Mouse (Mus musculus) stomach, embryonic 15.5 days (tissue): ENCODE measurements around the gene Gipr. TPM values are rescaled to one million over a fixed set of nuclear protein-coding genes. Genes with fewer than 3 reads are reported as not detected.

Source experiments
- ATAC-seq: fragments of 200-750 bp; cut with Nextera tagmentation; 2 replicates; pipeline ENCODE4 v1.8.0; 2017; ENCODE audit warnings: low read depth, moderate number of reproducible peaks, moderate TSS enrichment; ENCODE audit not compliant: insufficient read depth, low FRiP score
- H3K27ac ChIP-seq: fragments of 300-500 bp; sonication (generic); 2 replicates; pipeline ENCODE4 v1.5.1; 2015; ENCODE audit warnings: mild to moderate bottlenecking, inconsistent platforms
- H3K27me3 ChIP-seq: fragments of 300-500 bp; sonication (generic); replicated peaks from 2 replicates; pipeline ENCODE4 v1.6.1; 2015; ENCODE audit warnings: inconsistent platforms
- H3K36me3 ChIP-seq: fragments of 300-500 bp; sonication (generic); 2 replicates; pipeline ENCODE4 v1.6.1; 2015; ENCODE audit warnings: inconsistent platforms
- H3K4me1 ChIP-seq: fragments of 300-500 bp; sonication (generic); 2 replicates; pipeline ENCODE4 v1.6.1; 2015; ENCODE audit warnings: inconsistent platforms
- H3K4me2 ChIP-seq: fragments of 300-500 bp; sonication (generic); 2 replicates; pipeline ENCODE4 v1.6.1; 2015; ENCODE audit warnings: mild to moderate bottlenecking, inconsistent platforms
- H3K4me3 ChIP-seq: fragments of 300-500 bp; sonication (generic); replicated peaks from 2 replicates; pipeline ENCODE4 v1.5.1; 2015; ENCODE audit warnings: inconsistent platforms
- H3K9ac ChIP-seq: fragments of 300-500 bp; sonication (generic); 2 replicates; pipeline ENCODE4 v1.6.1; 2015; ENCODE audit warnings: inconsistent platforms
- H3K9me3 ChIP-seq: fragments of 300-500 bp; sonication (generic); 2 replicates; pipeline ENCODE4 v1.6.1; 2016; ENCODE audit warnings: inconsistent platforms
- WGBS: fragments of 180-500 bp; shearing (Covaris S2); methylation state at CpG from one replicate; pipeline ENCODE4 v1.1.7; 2015; 5-methylcytosine and 5-hydroxymethylcytosine counted together
- polyA plus RNA-seq: library from polyadenylated mRNA; unstranded; fragments of >200 nt; fragmentation: Nextera tagmentation; extraction: Ambion mirVana; gene quantifications from 2 replicates; pipeline ENCODE4 v1.2.1, GENCODE M21; 2015

Gipr gene
- polyA plus RNA-seq, 1 experiment from 2014 or later = 2.3 TPM

DNA sequence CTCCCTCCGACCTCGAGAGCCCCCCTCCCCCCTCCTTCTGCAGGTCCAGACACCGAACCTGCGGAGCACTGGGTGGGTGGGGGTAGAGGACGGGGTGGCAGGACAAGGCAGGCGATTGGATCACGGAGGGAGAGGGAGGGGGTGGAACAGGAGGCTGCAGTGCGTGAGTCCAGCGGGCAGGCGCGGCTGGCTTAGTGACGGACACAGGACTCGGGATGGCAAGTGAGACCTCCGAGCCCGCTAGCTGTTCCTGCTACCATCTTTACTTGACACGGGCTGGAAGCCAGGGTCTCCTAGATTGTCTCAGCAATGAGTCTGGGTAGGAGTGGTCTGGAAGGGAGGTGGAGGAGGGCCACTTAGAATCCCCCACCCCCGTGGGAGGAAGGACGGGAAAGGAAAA, 12.1 kb upstream of the Gipr start:
- WGBS = 11% methylated on average over 18 of the region's 18 CpGs
- Histone ChIP-seq H3K9me3 (no peaks in the 10 kb centered on the region), H3K4me1 (peaks cover 30% of the 10 kb centered on the region), H3K27ac (no peak overlapping the region), H3K36me3 (no peaks in the 10 kb centered on the region), H3K4me3 (no peak overlapping the region; the same call in 1 of the 2 replicates), H3K9ac (no peak overlapping the region), H3K27me3 (peaks cover 51% of the 10 kb centered on the region), H3K4me2 (0 out of 2 replicates have a peak overlapping the region, but pooled peaks have one; percentile 11)
- no peak for ATAC-seq

GRCm38 (mm10) chr7:19177216-19177615, 11.3 kb upstream of the Gipr start:
- ATAC-seq = no peak
- no peak overlapping the region for H3K4me2 ChIP-seq
- no peak overlapping the region for H3K4me3 ChIP-seq
- no peak overlapping the region for H3K27ac ChIP-seq
- 69% methylated on average over 7 of the region's 7 CpGs for WGBS
- H3K4me1 ChIP-seq = peaks cover 28% of the 10 kb centered on the region
- H3K9me3 ChIP-seq = no peaks in the 10 kb centered on the region
- H3K36me3 ChIP-seq = no peaks in the 10 kb centered on the region
- H3K9ac ChIP-seq = no peak overlapping the region
- H3K27me3 ChIP-seq = peaks cover 51% of the 10 kb centered on the region

GRCm38 (mm10) chr7:19176516-19176947, 10.6 kb upstream of the Gipr start:
- WGBS = 3% methylated on average over 17 of the region's 21 CpGs
- H3K36me3 ChIP-seq = no peaks in the 10 kb centered on the region
- H3K4me3 ChIP-seq = peak overlapping the region; percentile 20
- peak overlapping the region; percentile 39 for H3K4me2 ChIP-seq
- no peaks in the 10 kb centered on the region for H3K9me3 ChIP-seq
- no peak for ATAC-seq
- peaks cover 51% of the 10 kb centered on the region for H3K27me3 ChIP-seq
- no peak overlapping the region for H3K9ac ChIP-seq
- H3K27ac ChIP-seq = no peak overlapping the region
- H3K4me1 ChIP-seq = peaks cover 26% of the 10 kb centered on the region

- Histone ChIP-seq H3K9ac (no peak within 1 kb of the TSS), H3K4me2 (peak within 1 kb of the TSS; percentile 39), H3K4me3 (peak within 1 kb of the TSS; percentile 20), H3K36me3 (no peaks in the 10 kb centered on the region), H3K4me1 (peaks cover 23% of the 10 kb centered on the region), H3K27me3 (peaks cover 51% of the 10 kb centered on the region), H3K9me3 (no peaks in the 10 kb centered on the region), H3K27ac (no peak within 1 kb of the TSS)
- 2% methylated on average over 30 of the region's 30 CpGs for WGBS
- ATAC-seq = peak; percentile 27; the same call in 1 of the 2 replicates
Measured at GRCm38 (mm10) chr7:19175708-19176515, 10.0 kb upstream of the Gipr start, which contains the start of gene Eml2. TSS of gene Eml2 (plus strand) at chr7:19176421.

GRCm38 (mm10) chr7:19172874-19173273, 6.9 kb upstream of the Gipr start:
- 2% methylated on average over 17 of the region's 17 CpGs for WGBS
- peaks cover 26% of the 10 kb centered on the region for H3K27me3 ChIP-seq
- H3K4me1 ChIP-seq = 0 out of 2 replicates have a peak, but pooled peaks cover 16% of the 10 kb centered on the region
- peak overlapping the region; percentile 58 for H3K4me2 ChIP-seq
- H3K27ac ChIP-seq = 0 out of 2 replicates have a peak overlapping the region, but pooled peaks have one; percentile 5
- peak overlapping the region; percentile 30 for H3K4me3 ChIP-seq
- no peaks in the 10 kb centered on the region for H3K9me3 ChIP-seq
- H3K36me3 ChIP-seq = no peaks in the 10 kb centered on the region
- no peak overlapping the region for H3K9ac ChIP-seq
- peak; percentile 28; the same call in 1 of the 2 replicates for ATAC-seq

DNA sequence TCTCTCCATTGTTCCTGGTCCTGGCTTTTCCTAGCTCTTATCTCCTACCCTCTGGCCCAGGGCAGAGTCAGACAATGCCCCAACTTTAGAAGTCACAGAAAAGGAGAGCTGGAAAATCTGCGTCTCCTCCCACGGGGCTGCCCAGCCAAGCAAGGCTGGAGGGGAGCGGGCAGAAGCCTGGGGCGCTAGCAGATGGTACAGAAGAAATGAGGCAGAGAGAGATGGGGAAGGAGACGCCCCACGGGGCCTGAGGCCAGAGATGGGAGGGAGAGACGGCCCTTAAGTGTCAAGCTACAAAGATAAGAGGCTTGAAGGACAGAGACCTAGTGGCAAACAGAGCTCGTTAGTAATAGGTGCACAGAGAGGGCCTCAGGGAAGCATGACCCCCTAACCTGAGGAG, 5.9 kb upstream of the Gipr start:
- Histone ChIP-seq H3K4me1 (0 out of 2 replicates have a peak, but pooled peaks cover 16% of the 10 kb centered on the region), H3K9ac (0 out of 2 replicates have a peak overlapping the region, but pooled peaks have one; percentile 3), H3K27me3 (peaks cover 15% of the 10 kb centered on the region), H3K9me3 (no peaks in the 10 kb centered on the region), H3K27ac (no peak overlapping the region), H3K36me3 (no peaks in the 10 kb centered on the region), H3K4me2 (no peak overlapping the region), H3K4me3 (no peak overlapping the region)
- 51% methylated on average over 8 of the region's 8 CpGs for WGBS
- no peak for ATAC-seq

DNA sequence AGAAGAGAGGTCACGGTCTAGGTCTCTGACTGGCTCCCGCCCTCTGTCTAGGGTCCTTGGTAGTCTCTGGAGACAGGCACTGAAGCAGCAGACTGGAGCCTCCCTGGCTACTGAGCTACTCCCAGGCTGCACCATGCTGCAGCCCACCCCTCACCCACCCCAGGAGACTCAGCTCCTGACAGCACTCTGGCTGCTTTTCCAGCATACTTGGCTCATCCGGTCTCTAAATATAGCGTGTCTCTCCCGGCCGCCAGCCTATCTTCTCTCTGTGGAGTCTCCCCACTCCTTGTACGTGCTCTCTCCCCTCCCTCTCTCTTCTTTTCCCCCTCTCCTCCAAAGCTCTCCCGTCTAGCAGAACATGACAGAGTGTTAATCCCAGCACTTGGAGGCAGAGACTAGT, 4.2 kb upstream of the Gipr start:
- H3K4me3 ChIP-seq = no peak overlapping the region
- H3K36me3 ChIP-seq = no peaks in the 10 kb centered on the region
- H3K27me3 ChIP-seq = peaks cover under 1% of the 10 kb centered on the region; the same call in 1 of the 2 replicates
- H3K4me1 ChIP-seq = peaks cover 20% of the 10 kb centered on the region; the same call in 1 of the 2 replicates
- H3K4me2 ChIP-seq = no peak overlapping the region
- peak overlapping the region; percentile 45; the same call in 1 of the 2 replicates for H3K27ac ChIP-seq
- ATAC-seq = peak; percentile 28; the same call in 1 of the 2 replicates
- 38% methylated on average over 8 of the region's 8 CpGs for WGBS
- no peak overlapping the region for H3K9ac ChIP-seq
- H3K9me3 ChIP-seq = no peaks in the 10 kb centered on the region

DNA sequence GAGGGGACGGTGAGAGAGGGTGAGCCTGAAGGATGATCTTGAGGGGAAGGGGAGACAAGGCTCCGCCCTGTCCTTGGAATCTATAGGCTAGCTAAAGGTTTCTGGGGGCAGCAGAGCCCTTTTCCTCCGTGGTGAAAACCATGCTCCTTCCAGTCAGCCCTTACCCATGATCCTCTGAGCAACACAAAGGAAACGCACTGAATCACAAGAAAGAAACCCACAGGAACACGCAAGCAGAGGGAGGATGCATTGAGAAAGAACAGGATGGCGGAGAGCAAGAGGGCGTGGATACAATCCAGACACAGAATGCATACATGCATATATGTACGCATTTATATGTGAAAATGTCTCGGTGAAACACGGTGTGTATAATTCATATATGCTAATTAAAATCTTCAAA, 3.6 kb upstream of the Gipr start:
- H3K36me3 ChIP-seq = no peaks in the 10 kb centered on the region
- peaks cover 6% of the 10 kb centered on the region; the same call in 1 of the 2 replicates for H3K27me3 ChIP-seq
- no peak overlapping the region for H3K27ac ChIP-seq
- no peaks in the 10 kb centered on the region for H3K9me3 ChIP-seq
- H3K4me2 ChIP-seq = no peak overlapping the region
- H3K4me1 ChIP-seq = peaks cover 25% of the 10 kb centered on the region
- no peak overlapping the region for H3K9ac ChIP-seq
- WGBS = 54% methylated on average over 10 of the region's 10 CpGs
- H3K4me3 ChIP-seq = no peak overlapping the region
- no peak for ATAC-seq

DNA sequence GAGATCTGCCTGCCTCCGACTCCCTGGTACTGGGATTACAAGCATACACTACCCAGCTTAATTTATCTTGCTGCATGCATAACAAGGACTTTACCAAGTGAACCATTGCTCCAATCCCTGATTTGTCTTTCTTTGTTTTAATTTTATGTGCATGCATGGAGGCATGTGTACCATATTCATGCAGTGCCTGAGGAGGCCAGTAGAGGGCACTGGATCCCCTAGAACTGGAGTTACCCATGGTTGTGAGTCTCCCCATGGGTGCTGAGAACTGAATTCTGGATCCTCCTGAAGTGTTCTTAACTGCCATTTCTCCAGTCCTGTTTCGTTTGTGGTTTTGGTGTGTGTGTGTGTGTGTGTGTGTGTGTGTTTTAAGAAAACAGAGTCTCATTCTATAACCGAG, 1.1 kb upstream of the Gipr start:
- H3K4me1 ChIP-seq = peaks cover 32% of the 10 kb centered on the region
- ATAC-seq = no peak
- no peak overlapping the region for H3K4me2 ChIP-seq
- no peak overlapping the region for H3K27ac ChIP-seq
- peaks cover 6% of the 10 kb centered on the region for H3K27me3 ChIP-seq
- 87% methylated on average over 3 of the region's 3 CpGs for WGBS
- no peak overlapping the region for H3K9ac ChIP-seq
- no peak overlapping the region for H3K4me3 ChIP-seq
- no peaks in the 10 kb centered on the region for H3K36me3 ChIP-seq
- no peaks in the 10 kb centered on the region for H3K9me3 ChIP-seq

DNA sequence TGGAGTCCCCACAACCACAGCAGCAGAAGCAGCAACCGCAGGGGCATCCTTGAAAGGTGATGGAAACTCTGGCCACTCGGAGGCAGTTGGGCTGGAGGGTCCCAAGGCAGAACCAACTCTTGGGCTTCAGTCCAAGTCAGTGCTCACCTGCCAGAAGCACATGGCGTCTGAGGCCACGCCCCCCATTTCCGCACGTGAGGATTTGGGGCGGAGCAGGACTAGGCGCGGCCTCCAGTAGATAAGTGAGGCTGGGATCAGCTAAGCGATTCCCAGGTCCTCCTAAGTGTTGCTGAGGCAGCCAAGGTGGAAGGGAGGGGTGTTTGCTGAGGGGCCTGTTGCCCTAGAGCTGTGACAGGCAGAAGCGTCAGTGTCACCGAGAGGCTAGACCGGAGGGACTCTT, 949 bp downstream of the Gipr start:
- peak; percentile 59 for ATAC-seq
- Histone ChIP-seq H3K9me3 (no peaks in the 10 kb centered on the region), H3K4me3 (0 out of 2 replicates have a peak overlapping the region, but pooled peaks have one; percentile 7), H3K27ac (no peak overlapping the region), H3K9ac (no peak overlapping the region), H3K27me3 (peaks cover 6% of the 10 kb centered on the region), H3K4me2 (peak overlapping the region; percentile 36), H3K36me3 (no peaks in the 10 kb centered on the region), H3K4me1 (peaks cover 27% of the 10 kb centered on the region)
- WGBS = 4% methylated on average over 13 of the region's 13 CpGs

DNA sequence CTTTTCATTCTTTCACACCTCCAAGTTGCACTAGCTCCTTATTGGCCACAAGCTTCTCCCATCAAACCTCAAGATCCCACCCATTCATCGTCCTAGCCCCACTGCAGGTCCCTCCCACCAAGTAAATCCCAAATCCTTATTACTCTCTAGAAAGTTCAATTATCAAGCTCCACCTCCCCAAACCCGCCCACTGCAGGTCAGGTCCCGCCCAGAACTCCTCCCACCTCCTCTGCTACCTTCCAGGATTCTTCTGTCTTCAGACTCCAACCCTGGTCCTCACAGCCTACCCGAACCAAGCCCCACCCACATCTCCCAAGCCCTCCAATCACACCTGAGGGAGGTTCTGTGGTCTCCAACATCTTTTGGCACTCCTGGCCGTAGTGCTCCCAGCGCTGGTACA, 1.7 kb downstream of the Gipr start:
- no peaks in the 10 kb centered on the region for H3K36me3 ChIP-seq
- peak overlapping the region; percentile 36 for H3K4me2 ChIP-seq
- 0% methylated on average over 6 of the region's 6 CpGs for WGBS
- peak; percentile 41; the same call in 1 of the 2 replicates for ATAC-seq
- peaks cover 14% of the 10 kb centered on the region for H3K27me3 ChIP-seq
- no peaks in the 10 kb centered on the region for H3K9me3 ChIP-seq
- peaks cover 34% of the 10 kb centered on the region for H3K4me1 ChIP-seq
- H3K9ac ChIP-seq = no peak overlapping the region
- 0 out of 2 replicates have a peak overlapping the region, but pooled peaks have one; percentile 7 for H3K4me3 ChIP-seq
- H3K27ac ChIP-seq = no peak overlapping the region

- Histone ChIP-seq H3K27ac (no peak overlapping the region), H3K36me3 (no peaks in the 10 kb centered on the region), H3K4me2 (peak overlapping the region; percentile 36), H3K27me3 (peaks cover 16% of the 10 kb centered on the region), H3K9me3 (no peaks in the 10 kb centered on the region), H3K4me3 (no peak overlapping the region), H3K9ac (no peak overlapping the region), H3K4me1 (peaks cover 34% of the 10 kb centered on the region)
- WGBS = 26% methylated on average over 12 of the region's 12 CpGs
- ATAC-seq = no peak
Measured at GRCm38 (mm10) chr7:19163752-19164151, 2.2 kb downstream of the Gipr start.
